Mouse (Mus musculus): Measurements from ENCODE around the gene Ehhadh. TPM values are rescaled to one million over a fixed set of nuclear protein-coding genes. Genes with fewer than 3 reads are reported as not detected.
"Not testable (repeated sequence)": the region's sequence is repeated elsewhere in the genome, so short reads cannot be mapped to it uniquely, and the experiment has no call there.

Ehhadh gene
- total RNA-seq, 2 experiments from 2014 or later: 35.8 to 59.4 TPM

DNA sequence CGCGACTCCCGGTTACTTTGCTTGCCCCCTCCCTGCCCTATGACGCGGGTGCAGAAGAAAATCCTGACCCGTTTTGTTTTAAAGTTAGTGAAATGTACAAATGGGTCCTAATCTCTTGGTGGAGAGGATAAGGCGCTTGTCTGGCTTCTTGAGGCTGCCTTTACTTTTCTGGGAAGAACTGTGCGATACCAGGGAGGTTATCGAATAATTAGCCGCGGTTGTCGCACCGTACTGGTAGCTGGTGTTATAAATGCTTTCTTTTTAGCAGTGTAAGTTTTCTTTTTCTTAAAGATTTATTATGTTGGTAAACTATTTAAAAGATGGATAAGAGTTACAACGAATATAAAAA, 7.1 kb upstream of the Ehhadh start:
- DNase-seq: no peak

DNA sequence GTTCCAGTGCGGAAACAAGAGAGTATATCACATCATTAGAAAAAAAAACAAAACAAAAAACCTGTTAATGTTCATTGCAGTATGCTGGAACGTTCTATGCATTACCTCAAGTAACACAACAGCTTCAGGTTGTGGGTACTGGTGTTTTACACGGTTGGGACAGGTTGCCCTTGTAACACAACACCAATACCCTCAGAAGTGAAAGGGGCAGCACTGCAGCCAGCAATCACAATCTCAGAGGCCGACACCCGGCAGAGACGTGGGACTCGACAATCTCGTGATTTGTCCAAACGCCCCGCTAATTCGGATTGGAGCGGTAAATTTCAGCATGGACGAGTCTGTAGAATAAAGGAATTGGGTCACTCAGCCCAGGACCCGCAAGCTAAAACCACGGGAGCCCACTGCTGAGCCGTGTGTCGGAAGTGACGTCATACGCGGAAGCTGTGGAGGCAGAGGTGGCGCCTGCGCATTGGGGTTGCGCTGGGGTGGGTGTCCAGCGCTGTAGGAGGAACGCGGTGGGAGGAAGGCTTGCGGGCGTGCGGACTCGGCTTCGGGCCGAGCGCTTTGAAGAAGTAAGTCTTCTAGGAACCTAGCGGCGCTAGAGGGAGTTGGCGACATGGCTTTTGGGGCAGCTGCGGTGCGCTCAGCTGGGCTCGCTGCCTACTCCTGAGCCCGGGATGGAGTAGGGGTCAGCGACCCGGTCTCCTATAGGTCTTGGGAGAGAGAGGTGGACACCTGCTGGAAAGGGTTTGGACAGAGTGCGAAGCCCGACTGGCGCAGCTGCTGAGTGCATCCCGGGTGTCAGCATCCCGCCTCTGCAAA, 6.5 kb upstream of the Ehhadh start, which contains the start of gene Map3k13:
Gene Map3k13 (plus strand): TSS at position 472 of the 822 bp plus-strand sequence.
- DNase-seq: peak; percentile 97

- not testable (repeated sequence) for DNase-seq
Observed at GRCm38 (mm10) chr16:21793080-21793810, 5.6 kb upstream of the Ehhadh start.

DNA sequence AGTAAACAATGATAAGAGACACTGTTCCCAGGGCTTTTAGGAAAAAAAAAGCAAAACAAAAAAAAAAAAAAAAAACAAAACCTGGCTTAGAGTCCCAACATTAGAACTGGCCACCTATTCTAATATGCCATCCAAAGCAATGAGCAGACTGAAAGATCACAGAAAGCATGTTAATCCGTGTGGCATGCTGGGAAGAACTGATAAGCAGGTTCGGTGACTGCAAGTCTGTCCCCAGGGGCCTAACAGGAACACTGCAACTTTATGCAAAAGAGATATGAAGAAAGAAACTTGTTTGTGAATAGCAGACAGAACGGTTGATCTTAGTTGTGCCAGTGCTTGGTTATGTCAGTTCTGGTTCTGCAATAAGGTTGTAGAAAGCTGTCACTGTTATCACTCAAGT, 4.2 kb upstream of the Ehhadh start:
- DNase-seq: no peak

GRCm38 (mm10) chr16:21790469-21790868, 2.9 kb upstream of the Ehhadh start:
- no peak for DNase-seq

DNA sequence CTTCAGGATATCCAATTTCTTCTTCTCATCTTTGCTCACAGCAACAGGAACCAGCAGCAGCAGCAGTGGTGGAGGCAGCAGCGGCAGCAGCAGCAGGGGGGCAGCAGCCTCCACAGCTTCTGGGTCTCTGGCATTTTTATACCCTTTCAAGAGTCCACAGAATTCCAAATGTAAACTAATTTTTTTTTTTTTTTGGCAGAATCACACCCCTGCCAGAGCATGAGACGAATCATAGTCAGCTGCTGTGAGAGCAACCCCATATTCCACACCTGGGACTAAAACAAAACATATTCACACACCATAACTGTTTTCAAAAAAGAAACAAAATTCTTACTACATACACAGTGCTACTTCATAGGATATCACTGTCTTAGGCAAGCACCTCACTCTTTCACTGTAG, 1.6 kb upstream of the Ehhadh start:
- no peak for DNase-seq

DNA sequence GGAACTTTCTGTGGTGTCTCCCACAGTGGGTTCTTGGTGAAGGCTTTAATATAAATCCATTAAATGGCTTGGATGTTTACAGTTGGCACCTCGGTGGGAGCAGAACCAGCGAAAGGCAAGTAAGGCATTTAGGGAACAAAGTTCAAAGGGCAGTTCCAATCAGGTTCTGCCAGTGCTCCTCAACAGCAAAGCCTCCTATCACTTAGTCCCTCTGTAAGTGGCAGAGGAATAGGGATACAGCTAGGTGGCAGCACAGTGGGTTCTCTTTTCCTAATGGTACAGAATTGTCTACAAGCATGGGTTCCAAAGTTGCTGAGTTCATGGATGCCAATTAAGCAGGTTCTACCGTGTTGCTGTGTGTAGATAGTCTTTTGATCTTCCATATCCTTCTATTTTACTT, 974 bp upstream of the Ehhadh start:
- DNase-seq: no peak

- DNase-seq: no peak
Observed at GRCm38 (mm10) chr16:21786317-21786716, 1.3 kb downstream of the Ehhadh start.

- DNase-seq: no peak
Observed at GRCm38 (mm10) chr16:21785000-21785399, 2.6 kb downstream of the Ehhadh start.

DNA sequence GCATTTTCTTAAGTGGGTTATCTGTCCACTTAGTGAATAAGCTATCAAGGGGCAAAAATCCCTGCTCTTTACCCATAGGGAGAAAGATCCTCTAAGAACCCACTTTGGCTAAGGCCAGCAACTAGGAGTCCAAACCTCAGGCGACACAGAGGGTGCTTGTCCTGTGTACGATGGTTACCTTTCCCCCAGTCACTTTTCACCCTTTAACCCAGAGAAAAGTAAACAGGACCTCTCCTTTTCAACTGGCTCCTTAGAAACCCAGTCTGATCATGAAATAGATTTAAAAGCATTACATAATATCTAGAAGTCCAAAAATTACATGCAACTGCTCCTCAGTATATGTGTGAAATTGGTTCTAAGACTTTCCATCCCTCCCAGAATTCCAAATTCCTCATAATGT, 4.8 kb downstream of the Ehhadh start:
- no peak for DNase-seq

DNA sequence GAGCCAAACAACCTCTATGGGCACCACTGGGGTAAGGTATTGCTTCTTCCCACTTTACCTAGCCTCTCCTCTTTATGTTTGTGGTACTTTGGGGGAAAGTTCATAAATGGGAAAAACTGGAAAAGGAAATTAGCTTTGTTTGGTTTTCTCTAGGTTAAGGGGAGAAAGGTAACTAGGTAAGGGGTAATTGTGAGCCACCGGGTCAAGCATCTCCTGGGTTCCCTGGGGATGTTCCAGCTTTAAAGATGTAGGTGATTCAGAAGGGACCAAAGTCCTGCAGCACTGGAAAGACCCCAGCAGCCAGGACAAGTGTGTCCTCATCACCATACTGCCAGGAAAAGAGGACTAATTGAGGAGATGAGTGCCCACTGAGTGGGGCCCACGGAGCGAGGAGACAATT, 5.7 kb downstream of the Ehhadh start:
- no peak for DNase-seq

GRCm38 (mm10) chr16:21781277-21781676, 6.3 kb downstream of the Ehhadh start:
- no peak for DNase-seq

DNA sequence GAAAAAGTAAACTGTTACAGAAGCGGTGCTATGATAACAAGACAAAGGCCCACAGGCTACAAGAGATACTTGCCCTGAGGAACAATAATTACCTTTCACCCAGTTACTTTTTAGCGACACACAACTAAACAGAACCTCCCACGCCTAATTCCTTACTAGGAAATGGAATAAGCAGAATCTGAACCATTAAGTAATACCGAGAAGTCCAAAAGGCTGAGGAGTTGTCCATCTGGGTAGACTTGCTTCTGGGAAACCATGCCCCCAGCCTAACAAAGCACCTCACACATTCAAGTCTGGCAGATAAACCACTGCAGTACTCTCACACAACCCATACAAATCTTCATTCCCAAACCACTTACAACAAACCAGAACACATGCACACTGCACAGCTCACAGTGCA, 8.5 kb downstream of the Ehhadh start:
- DNase-seq: no peak

DNA sequence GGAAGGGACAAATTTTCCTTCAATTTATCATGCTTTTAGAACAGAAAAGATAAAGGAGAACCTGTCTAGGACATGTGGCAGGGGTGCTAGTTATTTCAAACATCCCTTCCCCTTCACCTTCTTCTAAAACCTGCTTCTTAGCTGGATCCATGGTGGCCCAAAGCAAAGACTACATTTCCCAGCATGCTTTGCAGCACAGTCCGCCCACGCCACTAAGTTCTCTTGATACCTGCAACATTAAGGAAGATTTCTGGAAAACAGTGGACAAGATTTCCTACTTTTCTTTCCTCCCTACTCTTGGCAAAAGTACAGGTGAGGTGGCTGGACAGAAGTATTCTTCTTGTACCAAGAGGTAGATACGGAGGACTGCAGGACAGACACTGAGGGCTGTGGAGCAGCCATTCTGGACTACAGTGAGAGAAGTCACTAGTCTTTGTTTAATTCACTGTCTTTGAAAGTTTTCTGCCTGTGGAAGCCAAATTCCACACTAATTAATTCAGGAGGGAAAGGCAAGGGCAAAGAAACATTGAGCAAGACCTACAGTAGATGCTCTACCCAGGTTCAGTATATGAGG, 9.2 kb downstream of the Ehhadh start:
- DNase-seq: peak; percentile 20 to 50

DNA sequence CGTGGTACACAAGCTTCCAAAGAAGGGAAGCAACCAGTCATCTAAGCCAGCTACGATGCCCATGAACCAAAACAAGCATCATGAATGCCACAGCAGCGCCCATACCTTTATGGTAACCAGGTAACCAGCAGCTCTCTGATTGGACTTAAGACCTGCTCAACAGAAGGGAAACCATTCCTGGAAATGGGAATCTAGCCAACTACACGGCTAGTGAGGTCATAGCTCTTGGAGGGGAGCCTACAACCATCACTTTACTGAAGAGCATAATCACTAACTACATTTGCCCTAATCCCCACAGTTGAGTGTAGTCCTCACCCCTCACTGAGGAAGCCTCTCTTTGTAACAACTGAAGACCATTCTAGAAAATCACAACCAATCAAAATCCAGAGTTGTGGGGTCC, 12.9 kb downstream of the Ehhadh start:
- no peak for DNase-seq

DNA sequence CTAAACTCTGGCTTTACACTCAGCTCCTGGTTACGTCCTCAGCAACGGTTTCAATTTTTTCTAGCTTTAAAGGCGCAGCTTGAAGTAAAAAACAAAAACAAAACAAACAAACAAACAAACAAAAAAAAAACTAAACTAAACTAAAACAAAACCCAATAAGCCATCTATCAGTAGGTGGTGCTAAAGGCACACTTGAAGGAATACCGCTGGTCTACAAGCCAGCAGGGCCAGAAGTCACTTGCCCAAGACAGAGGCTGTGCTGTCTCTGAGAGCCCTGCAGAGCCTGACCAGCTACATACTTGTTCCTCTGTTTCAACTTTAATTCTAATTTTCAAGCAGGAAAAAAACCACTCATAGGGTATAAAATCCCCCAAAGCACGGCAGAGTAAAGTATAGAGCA, 17.9 kb downstream of the Ehhadh start:
- DNase-seq: no peak

GRCm38 (mm10) chr16:21768255-21768654, 19.4 kb downstream of the Ehhadh start:
- no peak for DNase-seq

DNA sequence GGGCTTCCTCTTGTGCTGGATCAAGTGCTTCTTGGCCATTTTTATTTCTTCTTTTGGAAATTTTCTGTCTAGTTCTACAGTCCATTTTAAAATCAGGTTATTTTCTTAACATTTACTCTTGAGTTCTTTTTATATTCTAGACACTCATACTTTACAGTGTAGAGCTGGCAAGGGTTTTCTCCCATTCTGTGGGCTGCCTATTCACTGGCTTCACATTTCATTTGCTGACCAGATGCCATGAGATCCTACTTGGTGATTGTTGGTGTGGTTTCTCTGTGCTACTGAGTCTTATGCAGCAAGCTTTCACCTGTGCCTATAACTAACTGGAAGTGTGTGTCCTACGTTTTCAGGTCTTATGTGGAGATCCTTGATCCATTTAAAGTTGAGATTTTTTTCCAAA, 29.2 kb downstream of the Ehhadh start:
- no peak for DNase-seq

- DNase-seq: no peak
Observed at GRCm38 (mm10) chr16:21743401-21743800, 44.2 kb downstream of the Ehhadh start.

DNA sequence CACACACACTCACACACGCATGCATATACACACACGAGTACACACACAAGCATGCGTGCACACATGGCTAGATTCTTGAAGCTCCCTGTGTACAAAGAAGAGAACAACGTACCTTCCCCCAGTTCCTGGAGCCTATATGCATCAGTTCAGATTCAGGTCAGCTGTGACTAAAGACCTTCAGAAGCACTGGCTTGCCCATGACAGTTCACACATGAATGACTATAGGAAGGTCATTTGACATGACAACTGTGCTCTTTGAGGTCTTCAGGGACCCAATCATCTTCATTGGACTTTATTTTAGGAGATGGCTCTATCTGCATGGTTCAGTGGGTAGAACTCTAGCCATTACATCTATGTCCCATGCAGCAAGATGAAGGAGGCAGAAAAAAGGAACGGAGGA, 44.7 kb downstream of the Ehhadh start:
- DNase-seq: no peak

DNA sequence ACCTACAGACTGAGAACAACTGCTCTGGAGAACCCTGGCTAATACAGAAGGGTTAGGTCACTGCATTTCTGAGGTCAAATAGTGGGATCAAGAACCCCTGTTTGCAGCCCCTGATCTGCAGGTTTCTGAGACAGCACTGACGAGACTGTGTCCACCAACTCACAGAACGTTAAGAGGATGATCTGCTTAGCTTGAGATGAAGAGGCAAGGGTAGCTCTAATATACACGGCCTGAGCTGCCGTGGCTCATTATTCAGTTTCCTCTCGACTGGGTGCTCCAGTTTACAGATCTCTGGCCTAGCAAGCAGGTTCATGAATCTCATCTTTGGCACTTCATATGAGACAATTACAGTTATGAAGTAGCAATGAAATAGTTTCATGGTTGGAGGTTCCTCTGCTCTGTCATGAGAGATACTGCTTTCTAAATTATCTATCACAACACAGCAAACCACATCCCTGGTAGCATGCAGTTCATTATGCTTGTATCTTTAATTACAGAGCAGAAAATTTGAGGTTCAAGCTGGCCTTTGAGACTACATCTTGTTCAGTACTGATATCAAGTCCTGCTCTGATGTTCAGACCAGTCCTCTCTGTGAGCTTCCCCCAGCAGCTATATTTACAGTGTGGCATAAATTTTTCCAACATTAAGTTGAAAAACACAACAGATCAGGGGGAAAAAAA, 45.3 kb downstream of the Ehhadh start:
- DNase-seq: no peak

DNA sequence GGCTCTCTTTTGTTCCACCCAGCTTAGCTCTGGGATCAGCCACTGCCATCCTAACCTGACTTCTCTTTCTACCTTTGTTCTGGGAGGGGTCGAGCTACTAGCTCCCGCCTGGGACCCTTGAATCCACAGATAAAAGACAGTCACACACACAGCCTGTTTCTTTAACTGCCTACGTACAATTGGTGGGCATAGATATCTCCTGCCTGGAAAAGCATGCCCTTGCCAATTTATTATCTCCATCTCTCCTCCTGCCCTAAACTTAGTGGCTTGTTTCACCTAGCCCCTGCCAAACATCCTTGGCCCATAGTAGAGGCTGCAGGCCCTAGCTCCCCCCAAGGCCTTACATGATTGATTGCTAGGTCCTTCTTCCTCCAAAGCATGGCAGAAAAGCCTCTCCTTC, 46.1 kb downstream of the Ehhadh start:
- DNase-seq: no peak

DNA sequence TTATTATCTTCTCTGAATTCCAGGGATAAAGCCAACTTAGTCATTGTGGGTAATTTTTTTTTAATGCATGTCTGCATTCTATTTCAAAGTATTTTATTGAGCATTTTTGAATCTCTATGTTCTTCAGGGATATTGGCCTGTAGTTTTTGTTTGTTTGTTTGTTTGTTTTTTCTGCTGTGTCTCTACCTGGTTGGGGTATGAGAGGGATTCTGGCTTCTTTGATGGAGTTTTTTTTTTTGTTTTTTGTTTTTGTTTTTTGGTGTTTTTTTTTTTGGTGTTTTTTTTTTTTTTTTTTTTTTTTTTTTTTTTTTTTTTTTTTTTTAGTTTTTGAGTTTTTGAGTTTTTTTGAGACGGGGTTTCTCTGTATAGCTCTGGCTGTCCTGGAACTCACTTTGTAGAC, 52.0 kb downstream of the Ehhadh start:
- no peak for DNase-seq

All from adrenal gland, postnatal 36 days (tissue).